Mouse (Mus musculus) MEL (cell line): Measurements from ENCODE around the gene Bub1. TPM values are rescaled to one million over a fixed set of nuclear protein-coding genes. Genes with fewer than 3 reads are reported as not detected.

Experiments used
- DNase-seq: peaks from one replicate; pipeline ENCODE4 v3.0.0; 2011; ENCODE audit warnings: low read depth, low spot score
- H3K27ac ChIP-seq: 2 replicates; pipeline ENCODE4 v1.5.1; 2012; ENCODE audit warnings: low read depth, mild to moderate bottlenecking, control low read depth, low read length, moderate library complexity; ENCODE audit not compliant: control insufficient read depth
- H3K27me3 ChIP-seq, 2 experiments: fragments of 150-350 bp in 1 of 2; sonication (generic) in 1 of 2; 2 replicates each; pipeline ENCODE4 v1.6.1; 2012; ENCODE audit warnings: low read length in 2 of 2, mild to moderate bottlenecking in 2 of 2, improper control_type of control experiment in 1 of 2, moderate library complexity in 1 of 2; ENCODE audit not compliant: insufficient read depth in 2 of 2, control insufficient read depth in 1 of 2
- H3K36me3 ChIP-seq, 2 experiments: 2 replicates each; pipeline ENCODE4 v1.6.1; 2012 to 2014; ENCODE audit warnings: low read length in 2 of 2, improper control_type of control experiment in 1 of 2, inconsistent platforms in 1 of 2, mild to moderate bottlenecking in 1 of 2; ENCODE audit not compliant: insufficient read depth in 2 of 2, control insufficient read depth in 1 of 2
- H3K4me1 ChIP-seq, 2 experiments: fragments of 150-350 bp in 1 of 2; sonication (generic) in 1 of 2; 2 replicates each; pipeline ENCODE4 v1.6.1; 2012; ENCODE audit warnings: low read length in 2 of 2, improper control_type of control experiment in 1 of 2, mild to moderate bottlenecking in 1 of 2; ENCODE audit not compliant: insufficient read depth in 2 of 2, control insufficient read depth in 1 of 2
- H3K4me3 ChIP-seq, 2 experiments: fragments of 150-350 bp in 1 of 2; sonication (generic) in 1 of 2; 2 replicates each; pipeline ENCODE4 v1.5.1; 2012; ENCODE audit warnings: low read depth in 2 of 2, low read length in 2 of 2, mild to moderate bottlenecking in 2 of 2, moderate library complexity in 2 of 2, control low read depth in 1 of 2, improper control_type of control experiment in 1 of 2; ENCODE audit not compliant: control insufficient read depth in 1 of 2, insufficient read depth in 1 of 2
- H3K79me2 ChIP-seq: 2 replicates; pipeline ENCODE4 v1.6.1; 2012; ENCODE audit warnings: mild to moderate bottlenecking, low read length, moderate library complexity; ENCODE audit not compliant: control insufficient read depth, poor library complexity, insufficient read depth
- H3K9ac ChIP-seq: 2 replicates; pipeline ENCODE4 v1.6.1; 2012; ENCODE audit warnings: low read depth, mild to moderate bottlenecking, control low read depth, low read length, moderate library complexity; ENCODE audit not compliant: control insufficient read depth, poor library complexity, severe bottlenecking
- H3K9me3 ChIP-seq: fragments of 150-350 bp; sonication (generic); replicated peaks from 2 replicates; pipeline ENCODE4 v1.6.1; 2012; ENCODE audit warnings: mild to moderate bottlenecking, low read length, improper control_type of control experiment, moderate library complexity; ENCODE audit not compliant: insufficient read depth
- CHD2 ChIP-seq: IDR thresholded peaks from 2 replicates; pipeline ENCODE4 v1.6.1; 2011; ENCODE audit warnings: low read length, improper control_type of control experiment
- CTCF ChIP-seq, 3 experiments: IDR thresholded peaks in 2 of 3; conservative IDR thresholded peaks in 1 of 3; 2 replicates each; pipeline ENCODE4 v1.5.1; 2011 to 2012; ENCODE audit warnings: low read length in 3 of 3, low read depth in 2 of 3, mild to moderate bottlenecking in 2 of 3, improper control_type of control experiment in 1 of 3, inconsistent platforms in 1 of 3, mixed read lengths in 1 of 3, moderate library complexity in 1 of 3; ENCODE audit not compliant: control insufficient read depth in 1 of 3, insufficient read depth in 1 of 3, poor library complexity in 1 of 3, severe bottlenecking in 1 of 3
- E2F4 ChIP-seq: IDR thresholded peaks from 2 replicates; pipeline ENCODE4 v1.6.1; 2011; ENCODE audit warnings: low read depth, low read length, improper control_type of control experiment, borderline replicate concordance
- EP300 ChIP-seq, 2 experiments: IDR thresholded peaks; 2 replicates each; pipeline ENCODE4 v1.6.1; 2011; ENCODE audit warnings: improper control_type of control experiment in 2 of 2, low read length in 2 of 2, low read depth in 1 of 2, mild to moderate bottlenecking in 1 of 2
- ETS1 ChIP-seq: IDR thresholded peaks from 2 replicates; pipeline ENCODE4 v1.6.1; 2012; ENCODE audit warnings: low read depth, mild to moderate bottlenecking, inconsistent platforms, low read length, improper control_type of control experiment, moderate library complexity
- GABPA ChIP-seq: IDR thresholded peaks from 2 replicates; pipeline ENCODE4 v1.6.1; 2012; ENCODE audit warnings: low read depth, mild to moderate bottlenecking, inconsistent platforms, low read length, improper control_type of control experiment, moderate library complexity
- GATA1 ChIP-seq: IDR thresholded peaks from 2 replicates; pipeline ENCODE4 v1.6.1; 2011; ENCODE audit warnings: low read depth, low read length, improper control_type of control experiment
- KAT2A ChIP-seq: conservative IDR thresholded peaks from 2 replicates; pipeline ENCODE4 v1.6.1; 2012; ENCODE audit warnings: low read depth, low read length, improper control_type of control experiment, inconsistent platforms
- MAFK ChIP-seq: IDR thresholded peaks from 2 replicates; pipeline ENCODE4 v1.6.1; 2011; ENCODE audit warnings: low read depth, mild to moderate bottlenecking, low read length, improper control_type of control experiment, borderline replicate concordance
- MAX ChIP-seq: IDR thresholded peaks from 2 replicates; pipeline ENCODE4 v1.6.1; 2011; ENCODE audit warnings: low read length, improper control_type of control experiment
- MAZ ChIP-seq: IDR thresholded peaks from 2 replicates; pipeline ENCODE4 v1.6.1; 2012; ENCODE audit warnings: low read depth, mild to moderate bottlenecking, inconsistent platforms, low read length, improper control_type of control experiment
- MEF2A ChIP-seq: IDR thresholded peaks from 2 replicates; pipeline ENCODE4 v1.6.1; 2014; ENCODE audit warnings: low read depth, mild to moderate bottlenecking, inconsistent platforms, low read length, improper control_type of control experiment; ENCODE audit not compliant: poor library complexity, insufficient replicate concordance, severe bottlenecking; ENCODE audit errors: extremely low read depth
- MXI1 ChIP-seq: IDR thresholded peaks from 2 replicates; pipeline ENCODE4 v1.6.1; 2011; ENCODE audit warnings: mild to moderate bottlenecking, low read depth, low read length, improper control_type of control experiment
- MYB ChIP-seq: IDR thresholded peaks from 2 replicates; pipeline ENCODE4 v1.6.1; 2011; ENCODE audit warnings: mild to moderate bottlenecking, low read depth, low read length, improper control_type of control experiment
- MYC ChIP-seq: IDR thresholded peaks from 2 replicates; pipeline ENCODE4 v1.6.1; 2011; ENCODE audit warnings: low read depth, mild to moderate bottlenecking, low read length, improper control_type of control experiment, moderate library complexity
- NRF1 ChIP-seq: IDR thresholded peaks from 2 replicates; pipeline ENCODE4 v1.6.1; 2014; ENCODE audit warnings: low read depth, mild to moderate bottlenecking, inconsistent platforms, low read length, improper control_type of control experiment, moderate library complexity; ENCODE audit not compliant: poor library complexity, insufficient read depth, severe bottlenecking
- POLR2A ChIP-seq, 2 experiments: IDR thresholded peaks; 2 replicates each; pipeline ENCODE4 v1.6.1; 2011 to 2012; ENCODE audit warnings: low read length in 2 of 2, mild to moderate bottlenecking in 2 of 2, control low read depth in 1 of 2, improper control_type of control experiment in 1 of 2, low read depth in 1 of 2, moderate library complexity in 1 of 2; ENCODE audit not compliant: control insufficient read depth in 1 of 2, insufficient read depth in 1 of 2, poor library complexity in 1 of 2
- POLR2AphosphoS2 ChIP-seq: IDR thresholded peaks from 2 replicates; pipeline ENCODE4 v1.6.1; 2011; ENCODE audit warnings: low read length, improper control_type of control experiment
- POLR2AphosphoS5 ChIP-seq: IDR thresholded peaks from 2 replicates; pipeline ENCODE4 v1.6.1; 2012; ENCODE audit warnings: low read depth, borderline replicate concordance, mild to moderate bottlenecking, inconsistent platforms, low read length, moderate library complexity, mixed read lengths
- RCOR1 ChIP-seq: IDR thresholded peaks from 2 replicates; pipeline ENCODE4 v1.6.1; 2012; ENCODE audit warnings: low read depth, mild to moderate bottlenecking, inconsistent platforms, low read length, improper control_type of control experiment
- SIN3A ChIP-seq: IDR thresholded peaks from 2 replicates; pipeline ENCODE4 v1.6.1; 2012; ENCODE audit warnings: low read length, improper control_type of control experiment, inconsistent platforms
- SMC3 ChIP-seq: IDR thresholded peaks from 2 replicates; pipeline ENCODE4 v1.6.1; 2011; ENCODE audit warnings: low read depth, low read length, improper control_type of control experiment
- USF1 ChIP-seq: IDR thresholded peaks from 2 replicates; pipeline ENCODE4 v1.6.1; 2014; ENCODE audit warnings: low read depth, mild to moderate bottlenecking, inconsistent platforms, low read length, improper control_type of control experiment, moderate library complexity
- USF2 ChIP-seq, 2 experiments: IDR thresholded peaks; 2 replicates each; pipeline ENCODE4 v1.6.1; 2011 to 2012; ENCODE audit warnings: improper control_type of control experiment in 2 of 2, low read length in 2 of 2, borderline replicate concordance in 1 of 2, inconsistent platforms in 1 of 2, low read depth in 1 of 2, mild to moderate bottlenecking in 1 of 2; ENCODE audit not compliant: insufficient read depth in 1 of 2
- ZKSCAN1 ChIP-seq: IDR thresholded peaks from 2 replicates; pipeline ENCODE4 v1.6.1; 2012; ENCODE audit warnings: low read depth, mild to moderate bottlenecking, inconsistent platforms, low read length, improper control_type of control experiment, moderate library complexity
- ZMIZ1 ChIP-seq: IDR thresholded peaks from 2 replicates; pipeline ENCODE4 v1.6.1; 2012; ENCODE audit warnings: low read depth, mild to moderate bottlenecking, inconsistent platforms, low read length, improper control_type of control experiment, moderate library complexity
- ZNF384 ChIP-seq: IDR thresholded peaks from 2 replicates; pipeline ENCODE4 v1.6.1; 2012; ENCODE audit warnings: low read depth, mild to moderate bottlenecking, inconsistent platforms, low read length, improper control_type of control experiment
- polyA plus RNA-seq, 2 experiments: library from polyadenylated mRNA; stranded (reverse) in 1 of 2; unstranded in 1 of 2; fragments of >175 nt in 1 of 2; fragments of >200 nt in 1 of 2; gene quantifications; 2 replicates each; pipeline versions ENCODE4 v1.2.1 to v1.2.4; 2012; ENCODE audit warnings: low replicate concordance in 2 of 2, low read depth in 1 of 2; ENCODE audit not compliant: insufficient read length in 2 of 2, insufficient read depth in 1 of 2, missing spikeins in 1 of 2
- total RNA-seq: library from RNA; depleted of rRNA; stranded (reverse); fragments of 300-350 nt; gene quantifications from 2 replicates; pipeline ENCODE4 v1.2.3, GENCODE M21; 2012

Gene Bub1
- total and polyA plus RNA-seq, 3 experiments = 34.6 to 618 (median 57.2) TPM

- TF ChIP-seq POLR2A (IDR thresholded peaks at IDR 0.05; ENCODE audit: control insufficient read depth in 1 of 2, insufficient read depth in 1 of 2, low read depth in 1 of 2, low read length in 2 of 2, poor library complexity in 1 of 2) (no peak), GATA1 (peak; percentile 35; the same call in 1 of the 2 replicates), MAFK (no peak), ETS1 (0 out of 2 replicates have a peak, but pooled peaks have one; percentile 26), KAT2A (no peak), CHD2 (no peak), SIN3A (peak; percentile 36; the same call in 1 of the 2 replicates), CTCF (IDR thresholded peaks at IDR 0.05 in 2 of 3, conservative IDR thresholded peaks at IDR 0.05 in 1 of 3; ENCODE audit: control insufficient read depth in 1 of 3, insufficient read depth in 1 of 3, low read depth in 2 of 3, low read length in 3 of 3, poor library complexity in 1 of 3, severe bottlenecking in 1 of 3) (no peak), GABPA (no peak), MAX (peak; percentile 54; the same call in 1 of the 2 replicates), ZMIZ1 (no peak), MEF2A (no peak), EP300 (IDR thresholded peaks at IDR 0.05; ENCODE audit: low read depth in 1 of 2, low read length in 2 of 2) (peak in 1 of 2 experiments; percentile 48; a peak in 3 of 4 replicates), USF1 (no peak), RCOR1 (0 out of 2 replicates have a peak, but pooled peaks have one; percentile 26), MXI1 (0 out of 2 replicates have a peak, but pooled peaks have one; percentile 36)
- H3K36me3 ChIP-seq = peaks cover 0 to 23% of the 10 kb centered on the region in 2 experiments; a peak in 2 of 4 replicates
- no peaks in the 10 kb centered on the region for H3K79me2 ChIP-seq
- no peak overlapping the region for H3K4me3 ChIP-seq
- DNase-seq = peak; percentile 72
- H3K9ac ChIP-seq = no peak overlapping the region; the same call in 1 of the 2 replicates
- H3K4me1 ChIP-seq = peaks cover 13 to 23% of the 10 kb centered on the region in 2 experiments
- H3K27me3 ChIP-seq = no peaks in the 10 kb centered on the region
- peak overlapping the region; percentile 16; the same call in 1 of the 2 replicates for H3K27ac ChIP-seq
- H3K9me3 ChIP-seq = no peaks in the 10 kb centered on the region
Observed at GRCm38 (mm10) chr2:127760429-127761000, 71.2 kb downstream of the Bub1 start.

- Histone ChIP-seq H3K4me1 (peaks cover 13 to 23% of the 10 kb centered on the region in 2 experiments), H3K9me3 (no peaks in the 10 kb centered on the region), H3K4me3 (no peak overlapping the region), H3K79me2 (no peaks in the 10 kb centered on the region), H3K9ac (no peak overlapping the region), H3K27ac (no peak overlapping the region), H3K36me3 (peaks cover 0 to 23% of the 10 kb centered on the region in 2 experiments; a peak in 2 of 4 replicates), H3K27me3 (no peaks in the 10 kb centered on the region)
- TF ChIP-seq ZNF384 (no peak), MYC (no peak), KAT2A (no peak), MYB (no peak), ZKSCAN1 (no peak), E2F4 (no peak), MXI1 (no peak), EP300 (IDR thresholded peaks at IDR 0.05; ENCODE audit: low read depth in 1 of 2, low read length in 2 of 2) (no peak), SMC3 (no peak), ZMIZ1 (no peak), POLR2A (IDR thresholded peaks at IDR 0.05; ENCODE audit: control insufficient read depth in 1 of 2, insufficient read depth in 1 of 2, low read depth in 1 of 2, low read length in 2 of 2, poor library complexity in 1 of 2) (no peak), USF2 (IDR thresholded peaks at IDR 0.05; ENCODE audit: borderline replicate concordance in 1 of 2, insufficient read depth in 1 of 2, low read depth in 1 of 2, low read length in 2 of 2) (no peak), NRF1 (no peak), POLR2AphosphoS2 (no peak), MAZ (no peak), POLR2AphosphoS5 (no peak), SIN3A (no peak)
- DNase-seq = no peak
Observed at GRCm38 (mm10) chr2:127760014-127760413, 71.7 kb downstream of the Bub1 start.
